Mouse (Mus musculus) layer of hippocampus, adult 18-20 months (tissue): ENCODE results near the gene Gm10226. TPM values are rescaled to one million over a fixed set of nuclear protein-coding genes. Genes with fewer than 3 reads are reported as not detected.
A peak's percentile ranks its signal among the peaks of the same experiment; 100 is the strongest.
"Not testable (repeated sequence)": the region's sequence is repeated elsewhere in the genome, so short reads cannot be mapped to it uniquely, and the experiment has no call there.

Experiments used
- DNase-seq, 2 experiments: peaks; one replicate each; pipeline ENCODE4 v3.0.0; 2022; ENCODE audit warnings: low spot score in 2 of 2
- long read RNA-seq: library from polyadenylated mRNA; stranded (forward); transcript quantifications from one replicate; pipeline ENCODE4 v2.0.0, GENCODE M21; 2021
- total RNA-seq, 2 experiments: library from RNA; stranded (reverse); gene quantifications; 2 replicates each; pipeline ENCODE4 v1.2.3; 2021

The Gm10226 gene
- total RNA-seq, result 1 to 10 TPM; 2.1 to 5.4 TPM
- long read RNA-seq, result 0 reads

- DNase-seq, result no peak
These were observed at the start of gene Gm10226 for GRCm38 (mm10) chr17:21691560-21691959. Gene Gm10226, plus strand, starts transcription at chr17:21691860.

- DNase-seq, result no peak
These were observed 42.9 kb upstream of the Gm10226 start for GRCm38 (mm10) chr17:21648791-21649190.

- DNase-seq, result no peak
These were observed 41.7 kb upstream of the Gm10226 start for GRCm38 (mm10) chr17:21649936-21650335.

GRCm38 (mm10) chr17:21650364-21650907 is 41.2 kb upstream of the Gm10226 start, which contains the start of gene Zfp983:
Gene Zfp983, plus strand, starts transcription at chr17:21650624.
- DNase-seq, result peak; percentile 40 to 73

GRCm38 (mm10) chr17:21678826-21679225 is 12.8 kb upstream of the Gm10226 start:
- DNase-seq, result not testable (repeated sequence)

- peak; percentile 70 to 86 for DNase-seq
These were observed 12.2 kb upstream of the Gm10226 start for GRCm38 (mm10) chr17:21679273-21680018.

GRCm38 (mm10) chr17:21680019-21680376 is 11.7 kb upstream of the Gm10226 start:
- not testable (repeated sequence) for DNase-seq

GRCm38 (mm10) chr17:21693342-21693741 is 1.7 kb downstream of the Gm10226 start:
- no peak for DNase-seq

- no peak for DNase-seq
These were observed 4.4 kb downstream of the Gm10226 start for GRCm38 (mm10) chr17:21696073-21696472.

- DNase-seq, result no peak
These were observed 10.9 kb downstream of the Gm10226 start for GRCm38 (mm10) chr17:21702281-21703240.

GRCm38 (mm10) chr17:21703414-21703813 is 11.8 kb downstream of the Gm10226 start:
- no peak for DNase-seq

GRCm38 (mm10) chr17:21707343-21707996 is 15.8 kb downstream of the Gm10226 start, which contains the start of gene Zfp760:
Gene Zfp760, plus strand, starts transcription at chr17:21707741.
- peak; percentile 72 to 87 for DNase-seq

GRCm38 (mm10) chr17:21708401-21708800 is 16.7 kb downstream of the Gm10226 start:
- DNase-seq, result no peak

GRCm38 (mm10) chr17:21730495-21730894 is 38.8 kb downstream of the Gm10226 start, which contains the start of gene Zfp229:
Gene Zfp229, plus strand, starts transcription at chr17:21730795.
- DNase-seq, result not testable (repeated sequence)

GRCm38 (mm10) chr17:21733049-21733448 is 41.4 kb downstream of the Gm10226 start:
- no peak for DNase-seq

GRCm38 (mm10) chr17:21733529-21734031 is 41.9 kb downstream of the Gm10226 start:
- peak; percentile 32 to 70 for DNase-seq
